ENCODE assay signal across 9 mouse cellular contexts in genomic region chr6:124756652-124757350, GRCm38 (mm10). TPM values are rescaled to one million over a fixed set of nuclear protein-coding genes. Genes with fewer than 3 reads are reported as not detected.
DNase-seq lines count a peak whose midpoint lies in the region; ATAC-seq lines count a peak whose summit lies in the region.
"Had no signal": no experiment of that assay in that cellular context is flagged by ENCODE, and none has a peak within 500 bp of the region (broad histone marks: within the 10 kb centered on the region; RNA-seq: fewer than 3 reads in every experiment).

No protein-coding gene starts in this region.

- DNase-seq in gastrocnemius, postnatal 25 days = peak; percentile 87
- DNase-seq in limb, embryonic 10.5 days (ENCODE audit: low spot score) = peak; percentile 89
- peak; percentile 87 for DNase-seq in midbrain, embryonic 10.5 days (ENCODE audit: low spot score)
- DNase-seq in right cerebral cortex, postnatal 4 days = peak; percentile 79

- no peak for ATAC-seq in erythroblast, adult 5-6 weeks (replicated peaks; ENCODE audit: low FRiP score, poor library complexity, severe bottlenecking)
- peak; percentile 40 for ATAC-seq in common myeloid progenitor, adult 5-6 weeks (replicated peaks; ENCODE audit: low read depth, poor library complexity, severe bottlenecking)
- peak; percentile 16 for ATAC-seq in inflammation-experienced regulatory T-cells, adult 6 months

- H3K27ac ChIP-seq in limb, embryonic 10.5 days = peak overlapping the region; percentile 99
- H3K27ac ChIP-seq in midbrain, embryonic 10.5 days (replicated peaks) = peak overlapping the region; percentile 98

- H3K36me3 ChIP-seq in erythroblast, embryonic 14.5 days (ENCODE audit: control insufficient read depth) = no peaks in the 10 kb centered on the region
- H3K36me3 ChIP-seq in limb, embryonic 10.5 days = peaks cover 16% of the 10 kb centered on the region
- 0 out of 2 replicates have a peak, but pooled peaks cover 3% of the 10 kb centered on the region for H3K36me3 ChIP-seq in midbrain, embryonic 10.5 days

- peak overlapping the region; percentile 59 for H3K4me3 ChIP-seq in erythroblast, embryonic 14.5 days (replicated peaks)
- peak overlapping the region; percentile 91 for H3K4me3 ChIP-seq in limb, embryonic 10.5 days
- peak overlapping the region; percentile 90 for H3K4me3 ChIP-seq in midbrain, embryonic 10.5 days

- peaks cover 90% of the 10 kb centered on the region for H3K27me3 ChIP-seq in erythroblast, embryonic 14.5 days (ENCODE audit: control insufficient read depth)
- peaks cover 20% of the 10 kb centered on the region for H3K27me3 ChIP-seq in limb, embryonic 10.5 days (ENCODE audit: low read depth, poor library complexity, severe bottlenecking)
- no peaks in the 10 kb centered on the region for H3K27me3 ChIP-seq in midbrain, embryonic 10.5 days (ENCODE audit: low read depth, poor library complexity, severe bottlenecking)

- peaks cover 8% of the 10 kb centered on the region for H3K4me1 ChIP-seq in erythroblast, embryonic 14.5 days (ENCODE audit: control insufficient read depth)
- peaks cover 48% of the 10 kb centered on the region for H3K4me1 ChIP-seq in limb, embryonic 10.5 days
- peaks cover 54% of the 10 kb centered on the region for H3K4me1 ChIP-seq in midbrain, embryonic 10.5 days

- H3K9me3 ChIP-seq in erythroblast, embryonic 14.5 days (ENCODE audit: control insufficient read depth, low read length) = peaks cover 4% of the 10 kb centered on the region; the same call in 1 of the 2 replicates
- H3K9me3 ChIP-seq in limb, embryonic 10.5 days (replicated peaks) = no peaks in the 10 kb centered on the region
- H3K9me3 ChIP-seq in midbrain, embryonic 10.5 days (replicated peaks) = no peaks in the 10 kb centered on the region

- WGBS in limb, embryonic 10.5 days = 1% methylated on average over 51 of the region's 54 CpGs
- WGBS in midbrain, embryonic 10.5 days = under 1% methylated on average over 54 of the region's 54 CpGs

RNA-seq across cellular contexts. Expression of gene Atn1, which starts 0.5 kb away (rescaled TPM):
- 0.14 and 0.32 TPM in 2 replicates for polyA plus RNA-seq in erythroblast, embryonic 14.5 days (2012)
- total RNA-seq in erythroblast, adult 5-6 weeks (2015; ENCODE audit: low replicate concordance) = 10.0 and 11.7 TPM in 2 replicates
- 0.94 and 2.0 TPM in 2 replicates for total RNA-seq in erythroblast, adult 5-6 weeks (2017; ENCODE audit: low replicate concordance)
- total RNA-seq in common myeloid progenitor, adult 5-6 weeks (2017) = 4.6 and 6.7 TPM in 2 replicates
- total RNA-seq in gastrocnemius, postnatal 25 days (2021) = 10 to 100 TPM; 31.8 to 32.4 TPM
- 1 to 10 TPM; 4.8 to 5.4 (median 5.2) TPM for polyA plus RNA-seq in inflammation-experienced regulatory T-cells, adult 6 months (2017; shearing (Covaris generic))
- 12.9 and 14.8 TPM in 2 replicates for polyA plus RNA-seq in limb, embryonic 10.5 days (2016; fragmentation: Nextera tagmentation; extraction: Ambion mirVana)
- 10.2 and 10.5 TPM in 2 replicates for polyA plus RNA-seq in midbrain, embryonic 10.5 days (2016; fragmentation: Nextera tagmentation; extraction: Ambion mirVana)

RNA-seq across cellular contexts. Expression of gene Gm45234, which starts 1.0 kb away (rescaled TPM):
- 0.02 and 0.04 TPM in 2 replicates for polyA plus RNA-seq in erythroblast, embryonic 14.5 days (2012)
- not detected in 2 replicates for total RNA-seq in erythroblast, adult 5-6 weeks (2015; ENCODE audit: low replicate concordance)
- total RNA-seq in erythroblast, adult 5-6 weeks (2017; ENCODE audit: low replicate concordance) = 0.56 TPM in 1 of 2 replicates, not detected in the other
- not detected in 2 replicates for total RNA-seq in common myeloid progenitor, adult 5-6 weeks (2017)
- total RNA-seq in gastrocnemius, postnatal 25 days (2021) = 1 to 10 TPM in 1 of 2 experiments, not detected in 1; 2.2 TPM
- not detected for polyA plus RNA-seq in inflammation-experienced regulatory T-cells, adult 6 months (2017; shearing (Covaris generic))
- polyA plus RNA-seq in limb, embryonic 10.5 days (2016; fragmentation: Nextera tagmentation; extraction: Ambion mirVana) = not detected in 2 replicates
- polyA plus RNA-seq in midbrain, embryonic 10.5 days (2016; fragmentation: Nextera tagmentation; extraction: Ambion mirVana) = not detected in 2 replicates
- total RNA-seq: neutrophil, adult 5-6 weeks had no signal

RNA-seq across cellular contexts. Expression of gene Eno2, which starts 12.7 kb away (rescaled TPM):
- not detected in 2 replicates for polyA plus RNA-seq in erythroblast, embryonic 14.5 days (2012)
- total RNA-seq in erythroblast, adult 5-6 weeks (2015; ENCODE audit: low replicate concordance) = not detected in 2 replicates
- total RNA-seq in erythroblast, adult 5-6 weeks (2017; ENCODE audit: low replicate concordance) = not detected in 2 replicates
- 0.46 TPM in 1 of 2 replicates, not detected in the other for total RNA-seq in common myeloid progenitor, adult 5-6 weeks (2017)
- total RNA-seq in gastrocnemius, postnatal 25 days (2021) = 1 to 10 TPM; 2.1 to 3.0 TPM
- 10 to 100 TPM in 2 of 3 experiments, 1 to 10 TPM in 1; 3.5 to 23.1 (median 12.8) TPM for polyA plus RNA-seq in inflammation-experienced regulatory T-cells, adult 6 months (2017; shearing (Covaris generic))
- 0.69 and 1.5 TPM in 2 replicates for polyA plus RNA-seq in limb, embryonic 10.5 days (2016; fragmentation: Nextera tagmentation; extraction: Ambion mirVana)
- 4.6 and 6.5 TPM in 2 replicates for polyA plus RNA-seq in midbrain, embryonic 10.5 days (2016; fragmentation: Nextera tagmentation; extraction: Ambion mirVana)
- total RNA-seq: neutrophil, adult 5-6 weeks had no signal

RNA-seq across cellular contexts. Expression of gene Grcc10, which starts 15.6 kb away (rescaled TPM):
- 0.95 and 2.7 TPM in 2 replicates for polyA plus RNA-seq in erythroblast, embryonic 14.5 days (2012)
- 33.6 and 64.9 TPM in 2 replicates for total RNA-seq in erythroblast, adult 5-6 weeks (2015; ENCODE audit: low replicate concordance)
- total RNA-seq in erythroblast, adult 5-6 weeks (2017; ENCODE audit: low replicate concordance) = 7.5 and 16.9 TPM in 2 replicates
- 112 and 129 TPM in 2 replicates for total RNA-seq in common myeloid progenitor, adult 5-6 weeks (2017)
- 100 to 1,000 TPM; 163 to 167 TPM for total RNA-seq in gastrocnemius, postnatal 25 days (2021)
- polyA plus RNA-seq in inflammation-experienced regulatory T-cells, adult 6 months (2017; shearing (Covaris generic)) = 100 to 1,000 TPM; 415 to 626 (median 536) TPM
- polyA plus RNA-seq in limb, embryonic 10.5 days (2016; fragmentation: Nextera tagmentation; extraction: Ambion mirVana) = 384 and 460 TPM in 2 replicates
- 445 and 490 TPM in 2 replicates for polyA plus RNA-seq in midbrain, embryonic 10.5 days (2016; fragmentation: Nextera tagmentation; extraction: Ambion mirVana)

RNA-seq across cellular contexts. Expression of gene Ptpn6, which starts 18.3 kb away (rescaled TPM):
- 0.20 and 0.68 TPM in 2 replicates for polyA plus RNA-seq in erythroblast, embryonic 14.5 days (2012)
- total RNA-seq in erythroblast, adult 5-6 weeks (2015; ENCODE audit: low replicate concordance) = 57.8 and 60.2 TPM in 2 replicates
- 142 and 156 TPM in 2 replicates for total RNA-seq in erythroblast, adult 5-6 weeks (2017; ENCODE audit: low replicate concordance)
- 235 and 315 TPM in 2 replicates for total RNA-seq in common myeloid progenitor, adult 5-6 weeks (2017)
- total RNA-seq in gastrocnemius, postnatal 25 days (2021) = 1 to 10 TPM; 1.5 to 2.2 TPM
- polyA plus RNA-seq in inflammation-experienced regulatory T-cells, adult 6 months (2017; shearing (Covaris generic)) = 100 to 1,000 TPM; 143 to 191 (median 176) TPM
- 6.2 and 7.6 TPM in 2 replicates for polyA plus RNA-seq in limb, embryonic 10.5 days (2016; fragmentation: Nextera tagmentation; extraction: Ambion mirVana)
- 6.1 and 7.2 TPM in 2 replicates for polyA plus RNA-seq in midbrain, embryonic 10.5 days (2016; fragmentation: Nextera tagmentation; extraction: Ambion mirVana)
